Mouse (Mus musculus): ENCODE results near the gene Cmklr1.

Gene Cmklr1

GRCm38 (mm10) chr5:113650035-113650865, at the start of gene Cmklr1:
Cmklr1 (minus strand) TSS chr5:113650426.
- DNase-seq (ENCODE audit: low spot score), result no peak

- DNase-seq (ENCODE audit: low spot score), result peak; percentile 32
Measured at GRCm38 (mm10) chr5:113694415-113694814, 44.2 kb upstream of the Cmklr1 start.

GRCm38 (mm10) chr5:113694000-113694399, 43.8 kb upstream of the Cmklr1 start:
- DNase-seq (ENCODE audit: low spot score), result no peak

GRCm38 (mm10) chr5:113693196-113693755, 43.0 kb upstream of the Cmklr1 start:
- DNase-seq (ENCODE audit: low spot score), result no peak

GRCm38 (mm10) chr5:113690866-113691265, 40.6 kb upstream of the Cmklr1 start:
- DNase-seq (ENCODE audit: low spot score), result no peak

GRCm38 (mm10) chr5:113690069-113690548, 39.9 kb upstream of the Cmklr1 start:
- peak; percentile 28 for DNase-seq (ENCODE audit: low spot score)

GRCm38 (mm10) chr5:113687514-113687913, 37.3 kb upstream of the Cmklr1 start:
- no peak for DNase-seq (ENCODE audit: low spot score)

- DNase-seq (ENCODE audit: low spot score), result no peak
Measured at GRCm38 (mm10) chr5:113685471-113685870, 35.2 kb upstream of the Cmklr1 start.

GRCm38 (mm10) chr5:113683246-113683645, 33.0 kb upstream of the Cmklr1 start:
- DNase-seq (ENCODE audit: low spot score), result no peak

GRCm38 (mm10) chr5:113682472-113682871, 32.2 kb upstream of the Cmklr1 start:
- no peak for DNase-seq (ENCODE audit: low spot score)

GRCm38 (mm10) chr5:113681219-113681618, 31.0 kb upstream of the Cmklr1 start:
- no peak for DNase-seq (ENCODE audit: low spot score)

GRCm38 (mm10) chr5:113679509-113679908, 29.3 kb upstream of the Cmklr1 start:
- no peak for DNase-seq (ENCODE audit: low spot score)

GRCm38 (mm10) chr5:113678743-113679452, 28.7 kb upstream of the Cmklr1 start:
- no peak for DNase-seq (ENCODE audit: low spot score)

GRCm38 (mm10) chr5:113677541-113677940, 27.3 kb upstream of the Cmklr1 start:
- no peak for DNase-seq (ENCODE audit: low spot score)

- no peak for DNase-seq (ENCODE audit: low spot score)
Measured at GRCm38 (mm10) chr5:113674851-113675250, 24.6 kb upstream of the Cmklr1 start.

- DNase-seq (ENCODE audit: low spot score), result no peak
Measured at GRCm38 (mm10) chr5:113672456-113672855, 22.2 kb upstream of the Cmklr1 start.

GRCm38 (mm10) chr5:113670597-113670996, 20.4 kb upstream of the Cmklr1 start:
- DNase-seq (ENCODE audit: low spot score), result no peak

GRCm38 (mm10) chr5:113670110-113670509, 19.9 kb upstream of the Cmklr1 start:
- DNase-seq (ENCODE audit: low spot score), result no peak

GRCm38 (mm10) chr5:113664629-113665195, 14.5 kb upstream of the Cmklr1 start:
- no peak for DNase-seq (ENCODE audit: low spot score)

GRCm38 (mm10) chr5:113664127-113664526, 13.9 kb upstream of the Cmklr1 start:
- DNase-seq (ENCODE audit: low spot score), result no peak

GRCm38 (mm10) chr5:113660872-113661271, 10.6 kb upstream of the Cmklr1 start:
- DNase-seq (ENCODE audit: low spot score), result no peak

GRCm38 (mm10) chr5:113654821-113655220, 4.6 kb upstream of the Cmklr1 start:
- DNase-seq (ENCODE audit: low spot score), result no peak
